Mouse (Mus musculus): Measurements from ENCODE around the gene Herc1. TPM values are rescaled to one million over a fixed set of nuclear protein-coding genes. Genes with fewer than 3 reads are reported as not detected.
A peak's percentile ranks its signal among the peaks of the same experiment; 100 is the strongest.

The Herc1 gene
- polyA plus RNA-seq, 1 experiment from 2014 or later = 18.5 TPM

GRCm38 (mm10) chr9:66515115-66515514, 164.9 kb downstream of the Herc1 start:
- Histone ChIP-seq H3K36me3 (ENCODE audit: insufficient read depth, low read length) (peaks cover 43% of the 10 kb centered on the region), H3K4me2 (replicated peaks; ENCODE audit: low read depth, low read length) (no peak overlapping the region)

GRCm38 (mm10) chr9:66515680-66516210, 165.5 kb downstream of the Herc1 start:
- Histone ChIP-seq H3K4me2 (replicated peaks; ENCODE audit: low read depth, low read length) (no peak overlapping the region), H3K9ac (replicated peaks; ENCODE audit: low read length) (no peak overlapping the region), H3K27ac (ENCODE audit: low read length) (no peak overlapping the region), H3K9me3 (ENCODE audit: low read length) (no peaks in the 10 kb centered on the region), H3K4me3 (ENCODE audit: low read length) (no peak overlapping the region), H3K27me3 (ENCODE audit: insufficient read depth, low read length) (no peaks in the 10 kb centered on the region), H3K4me1 (ENCODE audit: insufficient read depth, low read length) (peaks cover 27% of the 10 kb centered on the region), H3K36me3 (ENCODE audit: insufficient read depth, low read length) (peaks cover 47% of the 10 kb centered on the region)
- 89% methylated on average over 10 of the region's 10 CpGs for WGBS
- ATAC-seq (ENCODE audit: low FRiP score, low TSS enrichment) = no peak

More at GRCm38 (mm10) chr9:66515115-66515514, 164.9 kb downstream of the Herc1 start:
- peak overlapping the region; percentile 99; the same call in 1 of the 2 replicates for H3K27ac ChIP-seq (ENCODE audit: low read length)
- 71% methylated on average over 2 of the region's 2 CpGs for WGBS
- no peaks in the 10 kb centered on the region for H3K9me3 ChIP-seq (ENCODE audit: low read length)
- ATAC-seq (ENCODE audit: low FRiP score, low TSS enrichment) = no peak
- no peaks in the 10 kb centered on the region for H3K27me3 ChIP-seq (ENCODE audit: insufficient read depth, low read length)
- no peak overlapping the region for H3K4me3 ChIP-seq (ENCODE audit: low read length)
- H3K4me1 ChIP-seq (ENCODE audit: insufficient read depth, low read length) = peaks cover 33% of the 10 kb centered on the region
- no peak overlapping the region for H3K9ac ChIP-seq (replicated peaks; ENCODE audit: low read length)

GRCm38 (mm10) chr9:66516296-66516940, 166.2 kb downstream of the Herc1 start:
- Histone ChIP-seq H3K4me2 (replicated peaks; ENCODE audit: low read depth, low read length) (no peak overlapping the region), H3K9me3 (ENCODE audit: low read length) (no peaks in the 10 kb centered on the region), H3K27ac (ENCODE audit: low read length) (no peak overlapping the region), H3K4me3 (ENCODE audit: low read length) (no peak overlapping the region), H3K9ac (replicated peaks; ENCODE audit: low read length) (no peak overlapping the region), H3K27me3 (ENCODE audit: insufficient read depth, low read length) (no peaks in the 10 kb centered on the region), H3K36me3 (ENCODE audit: insufficient read depth, low read length) (peaks cover 47% of the 10 kb centered on the region), H3K4me1 (ENCODE audit: insufficient read depth, low read length) (peaks cover 23% of the 10 kb centered on the region)
- 81% methylated on average over 6 of the region's 6 CpGs for WGBS
- no peak for ATAC-seq (ENCODE audit: low FRiP score, low TSS enrichment)

- WGBS = 87% methylated on average over 10 of the region's 10 CpGs
- H3K9ac ChIP-seq (replicated peaks; ENCODE audit: low read length) = no peak overlapping the region
- H3K9me3 ChIP-seq (ENCODE audit: low read length) = no peaks in the 10 kb centered on the region
- no peak overlapping the region for H3K27ac ChIP-seq (ENCODE audit: low read length)
- H3K4me3 ChIP-seq (ENCODE audit: low read length) = no peak overlapping the region
- ATAC-seq (ENCODE audit: low FRiP score, low TSS enrichment) = no peak
- peaks cover 20% of the 10 kb centered on the region for H3K4me1 ChIP-seq (ENCODE audit: insufficient read depth, low read length)
- no peaks in the 10 kb centered on the region for H3K27me3 ChIP-seq (ENCODE audit: insufficient read depth, low read length)
- peaks cover 51% of the 10 kb centered on the region for H3K36me3 ChIP-seq (ENCODE audit: insufficient read depth, low read length)
- no peak overlapping the region for H3K4me2 ChIP-seq (replicated peaks; ENCODE audit: low read depth, low read length)
Observed at GRCm38 (mm10) chr9:66517746-66518145, 167.5 kb downstream of the Herc1 start.

- no peak overlapping the region for H3K9ac ChIP-seq (replicated peaks; ENCODE audit: low read length)
- H3K4me1 ChIP-seq (ENCODE audit: insufficient read depth, low read length) = peaks cover 15% of the 10 kb centered on the region
- H3K4me2 ChIP-seq (replicated peaks; ENCODE audit: low read depth, low read length) = no peak overlapping the region
- no peaks in the 10 kb centered on the region for H3K9me3 ChIP-seq (ENCODE audit: low read length)
- no peak for ATAC-seq (ENCODE audit: low FRiP score, low TSS enrichment)
- H3K27ac ChIP-seq (ENCODE audit: low read length) = no peak overlapping the region
- WGBS = 82% methylated on average over 5 of the region's 5 CpGs
- H3K4me3 ChIP-seq (ENCODE audit: low read length) = no peak overlapping the region
- peaks cover 53% of the 10 kb centered on the region for H3K36me3 ChIP-seq (ENCODE audit: insufficient read depth, low read length)
- no peaks in the 10 kb centered on the region for H3K27me3 ChIP-seq (ENCODE audit: insufficient read depth, low read length)
Observed at GRCm38 (mm10) chr9:66518251-66518650, 168.0 kb downstream of the Herc1 start.

- Histone ChIP-seq H3K4me1 (ENCODE audit: insufficient read depth, low read length) (peaks cover 9% of the 10 kb centered on the region), H3K4me2 (replicated peaks; ENCODE audit: low read depth, low read length) (no peak overlapping the region), H3K9ac (replicated peaks; ENCODE audit: low read length) (no peak overlapping the region), H3K27ac (ENCODE audit: low read length) (no peak overlapping the region), H3K9me3 (ENCODE audit: low read length) (no peaks in the 10 kb centered on the region), H3K36me3 (ENCODE audit: insufficient read depth, low read length) (peaks cover 60% of the 10 kb centered on the region), H3K27me3 (ENCODE audit: insufficient read depth, low read length) (no peaks in the 10 kb centered on the region), H3K4me3 (ENCODE audit: low read length) (no peak overlapping the region)
- no peak for ATAC-seq (ENCODE audit: low FRiP score, low TSS enrichment)
- WGBS = 71% methylated on average over 5 of the region's 5 CpGs
Observed at GRCm38 (mm10) chr9:66518901-66519300, 168.7 kb downstream of the Herc1 start.

GRCm38 (mm10) chr9:66520299-66520698, 170.0 kb downstream of the Herc1 start:
- ATAC-seq (ENCODE audit: low FRiP score, low TSS enrichment) = no peak

GRCm38 (mm10) chr9:66521595-66521994, 171.3 kb downstream of the Herc1 start:
- 98% methylated on average over 3 of the region's 3 CpGs for WGBS
- Histone ChIP-seq H3K4me3 (ENCODE audit: low read length) (no peak overlapping the region), H3K27ac (ENCODE audit: low read length) (no peak overlapping the region), H3K4me2 (replicated peaks; ENCODE audit: low read depth, low read length) (no peak overlapping the region), H3K27me3 (ENCODE audit: insufficient read depth, low read length) (no peaks in the 10 kb centered on the region), H3K9ac (replicated peaks; ENCODE audit: low read length) (no peak overlapping the region), H3K9me3 (ENCODE audit: low read length) (no peaks in the 10 kb centered on the region), H3K4me1 (ENCODE audit: insufficient read depth, low read length) (no peaks in the 10 kb centered on the region), H3K36me3 (ENCODE audit: insufficient read depth, low read length) (peaks cover 61% of the 10 kb centered on the region)
- ATAC-seq (ENCODE audit: low FRiP score, low TSS enrichment) = no peak

More at GRCm38 (mm10) chr9:66520299-66520698, 170.0 kb downstream of the Herc1 start:
- Histone ChIP-seq H3K4me3 (ENCODE audit: low read length) (no peak overlapping the region), H3K27me3 (ENCODE audit: insufficient read depth, low read length) (no peaks in the 10 kb centered on the region), H3K36me3 (ENCODE audit: insufficient read depth, low read length) (peaks cover 65% of the 10 kb centered on the region), H3K27ac (ENCODE audit: low read length) (no peak overlapping the region), H3K9me3 (ENCODE audit: low read length) (no peaks in the 10 kb centered on the region), H3K9ac (replicated peaks; ENCODE audit: low read length) (no peak overlapping the region), H3K4me1 (ENCODE audit: insufficient read depth, low read length) (no peaks in the 10 kb centered on the region), H3K4me2 (replicated peaks; ENCODE audit: low read depth, low read length) (no peak overlapping the region)
- WGBS = 93% methylated on average over 4 of the region's 4 CpGs

GRCm38 (mm10) chr9:66542785-66543184, 192.5 kb downstream of the Herc1 start:
- no peak overlapping the region for H3K27ac ChIP-seq (ENCODE audit: low read length)
- no peaks in the 10 kb centered on the region for H3K27me3 ChIP-seq (ENCODE audit: insufficient read depth, low read length)
- 88% methylated on average over 4 of the region's 4 CpGs for WGBS
- no peak overlapping the region for H3K4me3 ChIP-seq (ENCODE audit: low read length)
- H3K36me3 ChIP-seq (ENCODE audit: insufficient read depth, low read length) = peaks cover 40% of the 10 kb centered on the region
- H3K9ac ChIP-seq (replicated peaks; ENCODE audit: low read length) = no peak overlapping the region
- no peaks in the 10 kb centered on the region for H3K9me3 ChIP-seq (ENCODE audit: low read length)
- H3K4me2 ChIP-seq (replicated peaks; ENCODE audit: low read depth, low read length) = no peak overlapping the region
- no peaks in the 10 kb centered on the region for H3K4me1 ChIP-seq (ENCODE audit: insufficient read depth, low read length)
- ATAC-seq (ENCODE audit: low FRiP score, low TSS enrichment) = no peak

Measured in kidney, embryonic 16.5 days (tissue).